Mouse (Mus musculus): ENCODE measurements at regions not wholly inside any gene's neighbourhood (a gene's known extent, or its start where the extent isn't known, plus 50 kb on each side); places are given as distances from the start of the nearest gene placed in this dataset.
"Not testable (repeated sequence)": the region's sequence is repeated elsewhere in the genome, so short reads cannot be mapped to it uniquely, and the experiment has no call there.

DNA sequence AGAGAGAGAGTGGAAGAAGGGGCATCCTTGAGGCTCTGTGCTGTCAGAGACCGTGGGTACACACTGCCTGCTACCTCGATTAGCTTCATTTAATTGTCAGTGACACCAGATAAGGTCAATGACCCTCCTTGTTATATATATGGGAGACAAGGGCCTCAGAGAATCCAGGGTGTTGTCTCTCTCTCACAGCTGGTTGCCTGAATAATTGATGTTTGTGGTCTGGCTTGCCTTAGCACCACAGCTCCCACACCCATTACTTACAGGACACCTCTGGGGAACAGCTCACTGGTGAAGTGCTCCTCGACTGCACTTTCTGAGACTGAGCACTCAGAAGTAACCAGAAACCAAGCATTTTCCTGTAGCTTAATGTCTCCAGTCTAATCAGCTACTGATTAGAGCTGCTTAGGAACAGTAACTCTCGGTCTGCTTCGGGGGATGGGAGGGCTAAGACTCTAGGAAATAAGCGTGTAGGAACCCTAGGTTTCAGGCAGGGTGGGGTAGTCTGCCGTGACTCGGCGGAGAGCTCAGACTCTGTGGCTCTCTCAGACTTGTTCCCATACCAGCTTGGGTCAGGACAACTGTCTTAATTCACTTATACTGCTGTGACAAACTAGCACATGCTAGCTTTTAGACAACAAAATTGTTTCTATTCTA, 259.6 kb downstream of the Gadd45g start:
- no peak for DNase-seq

DNA sequence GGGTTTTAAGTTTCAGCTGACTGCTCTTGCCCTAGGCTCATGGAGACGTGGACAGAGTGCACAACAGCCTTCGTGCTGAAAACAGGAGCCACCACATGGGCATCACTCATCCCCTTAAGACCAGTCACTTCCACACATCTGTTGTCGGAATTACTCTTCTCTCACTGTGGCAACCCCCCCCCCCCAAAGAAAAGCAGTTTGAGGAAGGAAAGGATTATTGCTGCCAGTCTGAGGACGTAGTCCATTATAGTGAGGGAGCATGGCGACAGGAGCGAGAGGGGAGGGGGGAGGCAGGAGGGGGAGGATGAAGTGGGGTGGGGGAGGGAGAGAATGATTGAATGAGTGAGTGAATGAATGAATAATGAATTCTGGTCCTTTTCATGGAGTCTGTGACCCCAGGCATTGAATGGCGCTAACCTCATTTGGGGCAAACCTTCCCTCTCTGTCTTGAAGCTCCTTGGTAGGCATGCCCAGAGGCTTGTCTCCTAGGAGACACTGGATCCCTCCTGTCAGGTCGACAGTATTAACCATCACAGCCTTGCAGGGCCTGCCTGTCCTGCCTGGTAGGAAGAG, 262.0 kb downstream of the Gadd45g start:
- DNase-seq: no peak

DNA sequence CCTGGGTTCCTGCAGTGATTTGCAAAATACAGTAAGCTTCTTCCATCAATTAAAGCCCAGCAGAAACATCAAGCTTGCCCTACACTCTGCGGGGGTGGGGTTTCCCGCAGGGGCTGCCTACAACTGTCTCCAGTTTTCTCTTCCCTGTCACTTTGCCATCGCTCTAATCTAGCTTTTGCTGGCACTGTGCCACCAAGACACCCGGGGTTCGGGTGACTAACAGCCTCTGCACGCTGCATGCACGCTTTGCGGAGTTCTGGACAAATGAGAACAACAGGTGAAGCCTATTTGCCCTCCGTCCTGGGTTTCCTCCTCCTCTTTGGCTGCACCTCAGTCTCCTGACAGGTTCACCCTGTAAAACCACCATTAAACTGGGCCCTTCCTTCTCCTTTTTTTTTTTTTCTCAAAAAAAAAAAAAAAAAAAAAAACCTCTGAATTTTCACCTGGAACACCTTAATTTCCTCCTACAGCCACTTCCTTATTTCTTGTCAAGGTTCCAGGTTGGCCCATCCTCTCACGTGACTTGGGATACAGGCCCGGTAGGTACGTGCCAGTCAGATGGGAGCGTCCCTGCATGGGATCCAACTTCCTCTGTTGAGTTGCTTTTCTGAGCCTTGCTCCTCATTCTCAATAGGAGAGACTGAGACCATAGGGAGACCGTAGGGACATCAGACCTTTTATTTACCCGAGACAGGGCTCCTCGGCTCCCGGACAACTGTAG, 262.7 kb downstream of the Gadd45g start:
- no peak for DNase-seq

DNA sequence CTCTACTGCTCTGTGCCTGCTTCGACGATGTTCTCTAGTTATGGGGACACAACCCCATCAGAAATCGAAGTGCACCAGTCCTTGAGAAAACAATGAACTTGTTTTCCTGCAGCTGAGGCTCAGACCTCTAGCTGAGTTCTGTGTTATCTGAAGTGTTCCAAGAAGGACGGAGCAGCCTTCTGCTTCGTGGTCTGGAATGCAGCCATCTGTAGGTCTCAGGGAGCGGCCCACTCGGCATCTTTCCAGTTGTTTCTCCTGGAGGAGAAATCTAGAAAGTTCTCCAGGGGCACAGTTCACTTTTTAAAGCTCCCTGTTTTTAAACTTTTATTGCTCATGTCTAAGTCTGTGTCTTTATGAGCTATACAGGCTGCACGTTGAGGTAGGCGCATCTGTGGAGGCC, 264.3 kb downstream of the Gadd45g start:
- peak; percentile 9 to 18 for DNase-seq

DNA sequence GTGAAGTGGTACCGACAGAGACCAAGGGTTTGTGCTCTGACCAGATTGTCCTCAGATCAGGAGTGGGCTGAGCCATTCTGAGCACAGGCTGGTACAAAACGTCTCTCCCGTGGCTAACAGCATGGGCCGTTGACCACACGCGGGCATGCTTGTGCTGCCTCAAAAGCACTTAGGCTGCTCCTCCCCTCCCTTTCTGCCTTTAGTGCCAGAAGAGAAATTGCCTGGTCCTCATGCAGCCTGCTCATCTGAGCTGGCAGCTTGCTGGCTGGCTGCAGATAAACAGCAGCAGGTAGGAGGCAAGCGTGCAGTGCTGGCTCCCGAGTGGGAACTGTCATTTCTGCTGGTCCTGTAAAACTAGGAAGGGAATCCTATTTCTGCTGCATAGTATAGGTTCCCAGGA, 267.1 kb downstream of the Gadd45g start:
- peak in 1 of 2 experiments; percentile 9 for DNase-seq

DNA sequence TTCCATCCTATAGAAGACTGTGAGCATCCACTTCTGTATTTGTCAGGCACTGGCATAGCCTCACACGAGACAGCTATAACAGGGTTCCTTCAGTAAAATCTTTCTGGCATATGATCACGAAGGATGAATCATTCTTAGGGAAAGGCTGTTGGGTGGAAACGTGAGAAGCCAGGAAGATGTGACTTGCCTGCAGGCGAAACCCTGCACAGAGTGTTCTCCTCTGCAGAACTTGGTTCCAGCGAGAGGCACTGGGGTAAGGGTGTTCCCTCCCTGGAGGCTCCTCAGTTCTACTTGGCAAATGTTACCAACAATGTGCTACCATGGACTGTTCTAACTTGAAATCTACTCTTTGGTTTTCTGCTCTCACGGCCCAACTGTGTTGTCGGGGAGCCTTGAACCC, 268.0 kb downstream of the Gadd45g start:
- DNase-seq: no peak

DNA sequence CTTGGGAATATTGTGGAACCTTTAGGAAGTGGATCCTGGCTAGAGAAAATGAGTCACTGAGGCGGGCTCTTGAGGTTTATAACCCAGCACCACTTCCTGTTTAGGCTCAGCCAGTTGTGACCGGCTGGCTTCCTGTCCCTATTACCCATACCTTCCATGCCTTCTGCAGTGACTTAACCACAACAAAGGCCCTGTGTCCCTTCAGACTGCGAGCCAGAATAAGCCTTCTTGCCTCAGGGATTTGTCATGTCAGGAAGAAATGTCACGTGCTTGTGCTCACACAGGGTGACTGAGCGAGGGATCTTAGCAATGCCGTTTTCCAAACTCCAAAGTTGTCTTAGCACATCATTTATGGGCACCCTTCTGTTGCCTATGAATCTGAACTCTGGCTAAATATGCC, 268.5 kb downstream of the Gadd45g start:
- no peak for DNase-seq

DNA sequence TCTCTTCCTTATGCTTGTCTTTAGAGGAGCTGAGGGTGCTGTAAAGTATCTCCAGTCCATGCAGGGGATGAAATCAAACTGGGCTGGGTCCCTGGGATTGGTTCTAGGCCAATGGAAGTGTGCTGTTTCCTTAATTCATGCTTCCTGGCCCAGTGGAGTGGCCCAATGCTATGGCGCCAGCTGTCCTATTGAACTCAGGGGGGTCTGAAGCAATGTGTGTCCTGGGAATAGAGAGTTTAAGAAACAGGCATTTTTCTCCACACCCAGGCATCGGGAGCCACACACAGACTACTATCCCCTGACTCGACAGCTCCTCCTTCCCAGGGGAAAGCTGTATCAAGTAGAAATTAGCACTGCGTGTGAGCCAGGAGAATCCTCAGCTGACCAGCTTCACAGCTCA, 269.8 kb downstream of the Gadd45g start:
- no peak for DNase-seq

DNA sequence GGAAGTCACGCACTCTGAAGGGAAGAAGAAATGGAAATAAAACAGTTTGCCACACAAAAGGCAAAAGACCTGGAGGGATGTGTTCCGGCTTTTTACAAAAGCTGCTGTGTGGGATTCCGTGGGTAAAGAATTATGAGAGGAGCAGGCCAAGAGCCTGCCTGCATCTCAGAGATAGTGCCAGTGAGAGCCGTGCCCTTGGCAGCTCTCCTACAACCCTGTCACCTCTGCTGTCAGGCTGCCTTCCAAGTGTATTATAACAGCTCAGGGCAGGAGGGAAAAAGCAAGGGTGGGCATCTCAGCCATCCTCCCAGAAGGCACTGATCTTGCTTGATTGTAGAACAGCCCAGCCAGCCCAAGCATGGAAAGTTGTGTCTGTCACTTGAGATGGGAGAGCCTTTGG, 270.3 kb downstream of the Gadd45g start:
- DNase-seq: no peak

DNA sequence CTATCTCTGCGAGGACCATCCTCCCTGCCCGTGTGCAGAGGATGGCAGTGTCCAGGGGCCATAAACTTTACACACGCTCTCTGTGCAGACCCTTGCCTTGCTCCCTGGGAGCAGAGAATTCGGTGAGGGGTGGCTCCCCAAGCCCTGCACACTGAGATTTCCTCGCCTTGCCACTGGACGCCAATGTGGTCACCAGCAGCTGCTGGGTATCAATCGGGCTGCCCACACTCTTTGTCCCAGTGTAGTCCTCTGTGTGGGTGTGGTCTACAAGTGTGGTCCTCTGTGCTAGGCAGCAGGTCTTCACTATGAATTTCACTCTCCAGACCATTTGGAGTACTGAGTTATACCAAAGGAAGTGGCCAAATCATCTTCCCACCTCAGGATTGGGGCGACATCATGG, 274.3 kb downstream of the Gadd45g start:
- no peak for DNase-seq

DNA sequence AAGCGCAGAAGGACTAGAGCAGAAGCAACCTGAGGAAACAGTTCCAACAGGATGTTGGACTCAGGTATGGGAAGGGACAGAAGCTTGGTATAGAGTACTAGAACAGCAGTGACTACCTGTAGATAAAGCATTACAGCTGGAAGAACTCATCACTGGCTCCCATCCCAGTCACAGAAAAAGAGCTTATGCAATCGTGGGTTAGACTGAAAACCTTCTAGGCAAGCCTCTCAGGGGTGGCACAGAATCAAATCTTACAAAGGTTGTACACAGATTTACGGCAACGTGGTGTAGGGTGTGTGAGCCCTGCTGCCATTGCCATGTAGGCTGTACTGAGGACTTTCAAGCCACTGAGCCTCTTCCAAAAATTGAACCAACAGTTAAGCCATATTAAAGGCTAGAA, 278.6 kb downstream of the Gadd45g start:
- DNase-seq: no peak

DNA sequence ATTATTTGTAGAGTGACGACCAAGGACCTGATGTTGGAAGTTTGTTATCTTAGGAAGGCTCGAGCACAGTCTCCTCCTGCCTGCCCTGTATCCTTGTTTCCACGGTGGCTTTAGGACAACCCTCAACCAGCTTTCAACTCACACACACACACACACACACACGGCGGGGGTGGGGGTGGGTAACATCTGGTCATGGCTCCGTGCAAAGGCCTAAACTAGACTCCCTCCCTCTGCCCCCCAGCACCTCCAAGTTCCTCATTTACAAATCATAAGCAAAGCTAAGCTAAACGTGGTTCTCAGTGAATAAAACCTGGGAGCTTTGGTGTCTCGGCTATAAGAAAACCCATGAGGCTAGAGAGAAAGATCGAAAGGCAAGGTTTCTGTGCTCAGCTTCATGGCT, 281.3 kb downstream of the Gadd45g start:
- no peak for DNase-seq

DNA sequence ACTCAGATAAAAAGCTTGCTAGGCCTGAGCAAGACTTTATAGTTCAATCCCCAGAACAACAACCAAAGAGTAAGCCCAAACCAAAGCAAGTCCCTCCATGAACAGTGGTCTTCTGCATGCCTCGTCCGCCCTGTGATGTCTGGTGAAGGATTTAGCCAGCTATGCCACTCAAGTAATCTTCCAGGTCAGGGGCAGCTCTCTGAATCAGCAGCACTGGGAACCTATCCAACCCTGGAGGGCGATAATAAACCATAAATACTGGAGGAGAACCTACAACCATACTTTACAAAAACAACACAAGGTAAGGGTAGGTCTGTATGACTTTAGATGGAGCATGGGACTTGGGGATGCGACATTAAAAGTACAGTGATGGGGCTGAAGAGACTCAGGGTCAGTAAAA, 283.0 kb downstream of the Gadd45g start:
- no peak for DNase-seq

DNA sequence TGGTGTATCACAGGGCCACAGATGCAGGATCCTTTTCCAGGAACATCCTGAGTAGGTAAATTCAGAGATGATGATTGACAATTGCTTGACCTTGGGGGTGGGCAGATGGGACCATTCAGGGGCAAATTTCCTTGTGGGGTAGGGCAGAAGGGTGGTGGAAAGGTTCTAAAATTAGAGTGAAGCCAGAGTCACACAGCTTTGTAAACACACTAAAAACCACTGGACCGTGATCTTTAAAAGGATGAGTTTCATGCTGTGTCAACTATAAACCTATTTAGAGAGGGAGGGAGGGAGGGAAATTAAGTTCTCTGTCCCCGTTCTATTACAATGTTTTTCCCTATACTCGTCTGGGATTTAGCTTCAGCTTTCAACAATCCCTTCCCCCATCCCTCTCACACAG, 286.7 kb downstream of the Gadd45g start:
- no peak for DNase-seq

DNA sequence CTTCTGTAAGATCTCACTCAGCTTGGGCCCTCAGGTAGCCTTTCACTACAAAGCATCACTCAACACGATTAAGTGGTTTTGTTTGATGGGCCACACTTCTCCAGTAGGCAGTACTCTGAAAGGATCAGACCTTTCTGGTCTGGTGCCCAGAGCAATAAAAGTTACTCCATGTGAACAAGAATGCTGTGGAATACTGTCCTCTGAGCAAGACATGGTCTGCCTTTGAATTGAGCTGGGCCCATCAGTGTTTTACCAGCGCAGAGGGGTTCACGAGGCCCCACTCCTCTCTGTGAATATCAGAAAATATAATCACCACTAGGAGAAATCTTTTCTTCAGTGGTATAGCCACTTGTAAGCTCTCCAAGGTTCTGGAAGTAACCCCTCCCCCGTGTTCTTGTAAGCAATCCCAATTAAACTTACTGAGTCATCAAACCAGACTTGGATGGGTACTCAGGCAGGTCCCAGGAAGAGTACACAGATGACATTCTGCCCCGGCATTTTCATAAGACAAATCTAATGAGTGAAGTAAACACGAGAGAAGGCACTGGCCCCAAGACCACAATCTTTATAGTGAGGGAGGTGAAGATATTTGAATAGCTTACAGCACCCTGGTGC, 292.0 kb downstream of the Gadd45g start:
- DNase-seq: peak; percentile 20 to 38

DNA sequence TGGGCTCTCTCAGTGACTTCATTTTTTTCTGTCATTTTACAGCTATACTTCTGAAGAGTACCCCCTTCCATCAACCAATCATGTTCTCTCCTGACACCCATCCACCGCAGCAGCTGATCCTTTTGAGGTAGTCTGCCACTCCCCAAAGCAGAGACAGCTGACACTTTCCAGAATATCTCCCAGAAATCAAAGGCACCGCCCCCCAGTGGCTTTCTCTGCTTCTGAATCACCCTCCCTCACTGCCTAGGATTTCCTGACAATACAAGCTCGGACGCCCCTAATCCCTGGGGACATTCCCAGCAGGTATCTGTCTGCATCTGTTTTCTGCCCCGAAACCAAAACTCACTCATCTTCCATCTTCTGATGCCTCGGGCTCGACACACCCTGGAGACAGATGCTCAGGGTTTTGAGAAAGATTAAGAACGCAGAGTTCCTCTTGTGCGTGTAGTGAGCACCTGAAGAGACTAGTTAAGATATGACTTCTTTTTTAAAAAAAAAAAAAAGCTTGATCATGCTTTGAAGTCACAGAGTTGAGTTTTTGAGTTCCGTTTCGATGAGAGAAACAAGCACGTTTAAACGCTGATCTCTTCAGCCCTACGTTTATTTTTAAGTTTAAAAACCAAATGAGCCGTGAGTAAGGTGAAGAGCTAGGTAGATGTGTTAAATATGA, 292.8 kb downstream of the Gadd45g start:
- DNase-seq: no peak

DNA sequence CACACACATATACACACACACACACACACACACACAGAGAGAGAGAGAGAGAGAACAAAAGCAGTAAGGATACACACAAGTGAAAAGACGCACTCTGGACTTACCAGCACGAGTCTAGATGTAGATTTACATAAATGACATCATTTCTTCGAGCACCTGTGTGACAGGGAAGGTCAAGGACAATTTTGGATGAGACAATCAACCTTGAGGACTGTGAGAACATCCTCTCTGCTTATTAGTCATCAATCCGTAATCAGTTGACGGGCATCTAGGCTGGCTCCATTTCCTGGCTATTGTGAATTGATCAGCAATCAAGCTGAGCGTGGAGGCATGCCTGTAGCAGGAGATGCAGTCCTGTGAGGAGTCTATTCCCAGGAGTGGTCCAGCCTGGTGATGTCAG, 293.7 kb downstream of the Gadd45g start:
- DNase-seq: no peak

DNA sequence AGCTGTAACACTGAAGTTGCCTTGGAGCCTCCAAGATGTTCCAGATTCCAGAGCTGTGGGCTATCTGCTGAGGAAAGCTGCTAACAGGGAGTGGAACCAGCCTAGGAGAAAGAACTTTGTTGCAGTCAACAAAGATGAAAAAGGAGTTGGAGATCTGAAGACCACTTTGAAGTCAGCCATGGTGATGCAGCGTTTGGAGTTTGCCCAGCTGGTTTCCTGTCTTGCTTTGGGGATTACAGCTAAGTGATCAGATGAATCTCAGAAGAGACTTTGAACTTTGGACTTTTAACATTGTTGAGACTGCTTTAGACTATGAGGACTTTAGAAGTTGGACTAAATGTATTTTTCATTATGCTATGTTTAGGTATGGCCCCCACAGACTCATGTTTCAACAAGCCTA, 297.6 kb downstream of the Gadd45g start:
- not testable (repeated sequence) for DNase-seq

DNA sequence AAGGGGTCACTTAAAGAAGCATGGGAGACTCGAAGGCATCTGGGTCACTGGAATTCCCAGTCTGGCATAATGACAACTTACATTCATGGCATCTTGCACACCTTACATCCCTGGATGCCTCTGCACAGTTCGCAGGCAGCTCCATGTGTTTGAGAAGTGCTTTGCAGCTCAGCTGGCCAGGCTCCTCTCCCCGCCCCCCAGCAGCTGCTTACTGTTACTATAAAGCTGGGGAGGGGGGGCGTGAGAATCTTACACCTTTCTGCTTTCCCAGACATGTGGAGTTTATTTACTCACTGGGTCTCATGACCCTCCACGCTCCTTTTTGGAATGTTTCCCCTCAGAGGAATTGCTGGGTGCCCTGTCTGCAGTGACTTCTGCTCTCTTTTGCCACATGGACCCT, 299.4 kb downstream of the Gadd45g start:
- DNase-seq: no peak

DNA sequence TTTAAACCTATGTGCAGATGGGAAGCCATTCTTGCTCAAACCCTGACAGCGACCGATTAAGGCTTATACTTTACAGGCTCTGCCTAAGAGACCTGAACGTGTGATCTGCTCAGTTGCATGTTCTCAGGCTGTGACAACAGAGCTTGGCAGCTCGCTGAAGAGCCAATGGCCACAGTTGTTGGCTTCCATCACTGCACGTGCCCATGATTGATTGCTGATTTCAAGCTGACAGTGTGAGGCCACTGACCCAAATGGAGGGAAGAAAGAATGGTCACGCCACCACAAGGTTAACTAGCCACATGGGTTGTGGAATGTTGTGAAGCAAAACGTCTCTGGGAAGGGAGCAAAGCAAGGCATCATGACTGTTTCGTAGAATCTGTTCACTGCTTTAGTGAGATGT, 303.8 kb downstream of the Gadd45g start:
- no peak for DNase-seq

DNA sequence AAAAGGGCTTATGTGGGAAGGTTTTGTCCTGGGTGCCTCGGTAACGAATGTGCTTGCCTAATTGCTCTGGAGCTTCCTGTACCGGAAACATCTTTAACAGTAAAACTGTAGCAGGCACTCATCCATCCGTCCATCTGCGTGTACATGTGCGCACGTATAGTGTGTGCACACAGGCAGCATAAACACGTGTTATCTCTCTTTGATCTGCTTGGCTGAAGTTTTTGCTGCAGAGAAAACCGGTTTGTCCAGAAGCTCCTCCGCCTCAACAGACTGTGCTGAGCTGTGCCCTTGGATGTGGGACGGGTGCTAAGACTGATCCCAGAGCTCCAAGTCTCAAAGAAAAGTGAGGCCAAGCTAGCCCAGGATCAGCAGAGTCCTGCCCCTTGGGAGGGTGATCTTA, 305.3 kb downstream of the Gadd45g start:
- peak in 1 of 2 experiments; percentile 7 for DNase-seq

DNA sequence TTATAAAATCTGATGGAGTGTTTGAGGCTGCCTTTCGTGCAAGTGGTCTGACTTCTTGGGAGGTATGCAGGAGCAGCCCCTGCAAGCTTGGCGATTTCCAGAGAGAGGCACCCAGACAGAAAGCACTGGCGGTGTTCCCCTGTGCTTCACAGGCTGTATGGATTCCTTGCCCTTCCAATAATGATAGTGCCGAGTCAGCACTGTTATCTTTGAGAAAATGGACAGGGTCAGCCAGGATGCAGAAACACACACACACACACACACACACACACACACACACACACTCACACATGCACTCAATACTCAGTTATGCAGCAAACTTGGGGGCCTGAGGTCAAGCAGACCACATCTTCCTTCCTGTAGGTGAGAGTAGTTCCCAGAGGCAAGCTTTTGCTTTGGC, 305.7 kb downstream of the Gadd45g start:
- DNase-seq: no peak

DNA sequence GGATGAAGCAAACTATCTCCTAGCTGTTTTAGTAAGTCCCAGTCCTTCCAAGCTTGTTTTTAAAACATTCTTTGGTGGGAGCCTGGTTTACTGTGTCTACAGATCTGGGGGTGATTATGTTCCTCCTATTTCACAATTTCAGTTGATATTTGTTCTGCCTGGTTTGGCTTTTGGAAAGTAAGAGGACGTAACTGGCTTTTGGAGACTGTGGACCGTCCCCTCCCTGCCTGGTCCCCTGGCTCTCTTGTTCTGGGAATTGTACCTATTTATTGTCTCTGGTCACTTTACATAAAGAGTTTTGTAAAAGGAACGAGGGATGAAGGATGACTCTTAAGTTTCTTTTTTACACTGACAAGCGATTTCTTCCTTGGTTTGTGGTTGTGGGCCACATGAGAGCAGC, 306.6 kb downstream of the Gadd45g start:
- DNase-seq: no peak

DNA sequence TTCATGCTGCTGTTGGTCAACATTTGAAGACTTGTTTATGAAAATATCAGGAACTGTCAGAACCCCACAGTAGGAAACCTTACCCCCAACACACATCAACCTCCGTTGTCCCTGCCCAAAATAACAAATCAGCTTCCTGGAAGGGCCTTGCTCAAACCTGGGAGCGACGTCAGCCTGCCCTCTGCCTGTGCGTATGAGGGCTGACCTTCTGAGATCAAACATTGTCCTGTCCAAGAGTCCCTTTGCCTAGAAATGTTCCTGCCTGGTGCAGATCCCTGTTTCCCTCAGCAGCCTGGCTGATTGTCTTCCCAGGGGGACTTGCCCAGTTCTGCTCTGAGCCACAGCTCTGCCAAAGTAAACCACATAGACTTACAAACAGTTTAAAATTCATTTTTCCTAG, 307.1 kb downstream of the Gadd45g start:
- no peak for DNase-seq
